Mouse (Mus musculus): ENCODE measurements around the gene Nfkbie.

Nfkbie gene

DNA sequence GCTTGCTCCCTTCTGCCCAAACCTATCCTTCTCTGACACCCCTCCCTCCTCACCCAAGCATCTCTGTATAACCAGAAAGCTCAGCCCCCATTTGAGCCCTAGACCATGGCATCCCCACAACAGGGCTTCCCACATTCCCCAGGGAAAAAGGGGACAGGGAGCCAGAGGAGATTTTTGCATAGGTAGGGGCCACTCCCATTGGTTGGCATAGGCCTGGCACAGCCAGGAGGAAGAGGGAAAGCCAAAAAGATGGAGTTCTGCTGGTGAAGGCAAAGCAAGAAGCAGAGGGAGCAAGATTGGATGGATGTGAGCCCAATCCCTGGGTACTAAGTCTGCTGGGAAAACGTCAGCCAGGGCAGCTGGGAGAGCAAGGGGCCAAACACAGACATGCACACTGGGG, 12.4 kb upstream of the Nfkbie start:
- no peak for DNase-seq (ENCODE audit: low spot score in 2 of 2)

DNA sequence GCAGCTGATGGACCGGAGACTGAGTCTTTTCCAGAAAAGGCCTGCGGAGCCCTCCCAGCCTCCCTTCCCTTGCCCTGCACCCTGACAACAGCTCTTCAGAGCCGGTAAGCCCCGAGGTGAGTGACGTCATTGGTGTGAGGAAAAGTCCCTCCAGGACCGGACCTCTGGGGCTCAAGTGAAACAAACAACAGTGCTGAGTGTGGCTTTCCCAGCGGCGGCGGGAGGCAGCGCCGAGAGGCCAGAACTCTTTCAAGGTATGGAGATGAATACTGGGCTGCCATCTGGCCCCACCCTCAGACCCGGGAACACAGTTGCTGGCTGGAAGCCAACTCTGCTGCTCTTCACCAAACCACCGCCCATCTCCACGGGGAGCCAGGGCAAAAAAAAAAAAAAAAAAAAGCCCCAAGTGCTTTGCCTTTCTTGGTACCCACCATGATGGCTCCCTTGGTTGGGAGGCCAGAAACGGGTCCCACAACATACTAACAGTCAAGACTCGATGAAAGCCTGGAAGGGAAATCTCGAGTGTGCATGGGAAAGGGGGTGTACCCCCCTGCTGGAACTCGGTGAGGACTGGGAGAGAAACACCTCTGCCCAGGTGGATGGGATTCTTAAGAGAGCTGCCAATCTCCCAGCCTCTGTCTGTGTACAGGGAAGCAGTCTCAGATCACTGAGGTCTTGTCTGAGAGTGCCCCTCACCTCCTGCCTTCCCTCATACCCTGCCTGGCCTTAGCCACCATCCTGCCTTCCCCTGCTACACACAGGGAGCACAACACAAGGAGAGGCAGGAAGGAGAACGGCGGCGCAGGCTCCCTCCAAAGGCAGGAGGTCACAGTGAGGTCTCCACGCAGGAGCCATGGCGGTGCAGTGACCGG, 11.3 kb upstream of the Nfkbie start:
- no peak for DNase-seq (ENCODE audit: low spot score in 2 of 2)

DNA sequence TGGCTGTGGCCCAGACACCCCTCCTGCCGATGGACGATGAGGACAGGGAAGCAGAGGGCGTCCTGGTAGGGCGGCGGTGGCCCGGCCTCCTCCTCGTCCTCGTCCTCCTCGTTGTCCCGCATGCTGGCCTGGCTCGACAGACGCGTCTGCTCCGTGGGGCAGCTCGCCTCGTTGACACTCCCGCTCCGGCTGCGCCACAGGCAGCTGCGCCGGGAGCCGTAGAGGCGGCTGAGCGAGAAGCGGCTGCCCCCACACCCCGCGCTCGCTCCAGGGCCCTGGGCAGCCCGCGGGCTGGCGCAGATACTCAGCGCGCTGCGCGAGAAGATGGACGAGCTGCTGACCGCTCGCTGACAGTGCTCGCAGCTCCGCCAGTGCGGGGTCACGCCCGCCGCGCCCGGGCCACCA, 10.6 kb upstream of the Nfkbie start:
- no peak for DNase-seq (ENCODE audit: low spot score in 2 of 2)

DNA sequence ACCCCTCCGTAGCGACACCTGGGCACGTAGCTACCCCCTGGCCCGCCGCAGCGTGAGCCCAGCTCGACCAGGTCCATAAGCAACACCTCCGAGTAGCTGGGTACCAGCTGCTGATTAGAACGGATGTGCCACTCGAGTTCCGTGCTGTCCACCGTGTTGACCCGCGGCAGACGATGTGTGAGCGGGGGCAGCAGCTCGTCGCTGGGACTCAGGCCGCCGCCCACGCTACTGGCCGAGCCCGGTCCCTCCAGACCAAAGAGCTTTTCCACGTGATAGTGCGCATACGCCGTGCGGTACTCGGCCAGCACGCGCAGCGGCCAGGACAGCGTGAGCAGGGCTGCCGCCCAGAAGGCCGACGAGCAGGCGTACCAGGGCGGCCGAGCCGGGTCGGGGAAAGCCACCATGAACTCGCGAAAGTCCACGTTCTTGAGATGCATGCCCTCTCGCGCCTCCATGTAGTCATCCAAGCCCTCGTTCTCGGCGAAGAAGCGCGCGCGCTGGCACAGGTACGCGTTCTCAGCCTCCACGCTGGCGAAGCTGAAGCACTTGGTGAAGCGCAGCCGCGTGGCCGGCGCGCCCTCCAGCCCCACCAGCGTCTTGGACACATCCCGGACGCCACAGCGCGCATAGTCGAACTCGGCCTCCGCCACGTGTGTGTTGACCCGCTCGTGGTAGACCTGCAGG, 10.1 kb upstream of the Nfkbie start:
- no peak for DNase-seq (ENCODE audit: low spot score in 2 of 2)

DNA sequence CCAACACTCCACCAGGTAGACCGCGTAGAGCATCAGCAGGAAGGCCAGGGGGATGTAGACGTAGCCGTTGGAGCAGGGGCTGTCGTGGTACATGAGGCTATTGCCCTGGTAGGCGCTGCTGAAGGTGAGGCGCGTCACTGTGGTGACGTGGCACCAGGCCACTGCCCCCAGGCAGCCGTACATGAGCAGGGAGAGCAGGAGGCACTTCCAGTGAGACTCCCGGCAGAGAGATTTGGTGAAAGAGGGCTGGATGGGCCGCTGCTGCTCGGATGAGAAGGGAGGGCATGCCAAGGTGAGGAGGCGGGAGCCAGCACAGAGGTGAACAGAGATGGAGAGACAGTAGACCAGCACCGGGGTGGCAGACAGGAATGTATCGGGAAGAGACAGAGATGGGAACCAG, 8.6 kb upstream of the Nfkbie start:
- no peak for DNase-seq (ENCODE audit: low spot score in 2 of 2)

DNA sequence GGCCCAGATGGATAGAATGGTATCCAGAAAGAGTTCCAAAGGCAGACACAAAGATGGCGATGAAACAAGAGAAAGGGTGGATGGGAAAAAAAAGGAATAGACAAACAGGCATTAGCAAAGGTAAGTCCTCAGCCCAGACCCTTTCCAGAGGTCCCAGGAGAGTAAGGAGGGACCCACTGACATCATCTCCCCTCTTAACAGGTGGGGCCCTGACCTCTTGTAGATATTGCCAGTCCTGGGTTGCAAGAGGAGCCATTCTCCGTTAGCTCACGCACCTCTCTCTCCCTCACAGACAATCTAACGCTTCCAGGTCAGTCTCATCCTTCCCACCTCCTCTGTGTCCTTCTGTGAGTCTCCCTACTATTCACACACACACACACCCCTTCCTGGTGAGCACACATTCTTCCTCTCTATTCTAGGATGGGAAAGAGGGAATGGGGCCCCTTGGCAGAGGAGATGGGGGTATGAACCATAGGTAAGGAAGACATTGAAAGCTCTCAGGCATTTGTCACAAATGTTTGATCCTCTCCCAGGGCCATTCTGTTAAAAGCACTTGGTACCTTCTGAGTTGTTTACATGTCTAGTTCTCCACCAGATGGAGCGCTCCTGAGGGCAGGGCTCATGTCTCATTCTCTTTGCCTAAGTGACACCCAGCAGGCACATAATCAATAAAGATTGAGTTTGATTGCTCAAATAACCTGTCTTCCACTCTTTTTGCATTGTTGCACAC, 7.9 kb upstream of the Nfkbie start:
- no peak for DNase-seq (ENCODE audit: low spot score in 2 of 2)

DNA sequence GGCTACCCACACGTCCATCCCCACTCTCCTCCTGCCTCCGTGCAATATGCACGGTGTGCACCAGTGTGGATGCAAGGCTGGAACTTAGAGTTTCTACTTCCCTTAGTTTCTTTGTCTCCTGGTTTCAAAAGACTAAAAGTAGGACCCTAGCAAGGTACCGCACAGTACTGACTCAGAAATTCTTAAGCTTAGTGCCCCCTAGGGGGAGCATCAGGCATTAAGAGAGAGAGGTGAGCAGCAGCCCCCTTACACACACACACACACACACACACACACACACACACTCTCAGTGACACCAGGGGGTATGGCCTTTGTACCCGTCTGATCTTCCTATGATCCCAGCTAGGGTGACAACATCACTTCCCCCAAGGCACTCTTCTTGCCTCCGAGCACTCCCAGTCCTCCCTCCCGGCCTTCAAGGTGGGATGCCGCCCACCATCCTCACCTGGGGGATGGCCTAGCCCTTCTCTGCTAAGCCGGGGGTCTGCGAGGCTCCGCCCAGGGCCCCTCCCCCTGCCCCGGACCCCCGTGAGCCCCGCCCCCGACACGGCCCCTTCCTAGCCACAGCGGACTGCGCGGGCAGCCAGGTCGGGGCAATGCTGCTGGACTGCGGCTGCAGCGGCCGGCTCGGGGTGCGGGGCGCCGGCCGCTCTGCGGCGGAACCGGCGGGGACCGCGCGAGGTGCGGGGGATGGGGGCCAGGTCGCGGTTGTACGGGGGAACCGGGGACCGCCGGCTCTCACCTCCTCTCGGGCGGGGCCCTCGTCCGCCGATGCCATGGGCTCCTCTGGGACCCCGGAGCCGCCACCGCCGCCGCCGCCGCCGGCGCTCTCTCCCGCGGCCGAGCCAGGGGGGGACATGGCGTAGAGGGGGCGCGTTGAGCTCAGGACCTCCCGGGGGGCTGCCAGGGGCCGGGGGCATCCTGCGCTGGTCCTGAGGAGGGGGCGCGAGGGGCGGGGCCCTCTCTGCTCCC, 6.7 kb upstream of the Nfkbie start:
- DNase-seq (ENCODE audit: low spot score in 2 of 2): no peak

DNA sequence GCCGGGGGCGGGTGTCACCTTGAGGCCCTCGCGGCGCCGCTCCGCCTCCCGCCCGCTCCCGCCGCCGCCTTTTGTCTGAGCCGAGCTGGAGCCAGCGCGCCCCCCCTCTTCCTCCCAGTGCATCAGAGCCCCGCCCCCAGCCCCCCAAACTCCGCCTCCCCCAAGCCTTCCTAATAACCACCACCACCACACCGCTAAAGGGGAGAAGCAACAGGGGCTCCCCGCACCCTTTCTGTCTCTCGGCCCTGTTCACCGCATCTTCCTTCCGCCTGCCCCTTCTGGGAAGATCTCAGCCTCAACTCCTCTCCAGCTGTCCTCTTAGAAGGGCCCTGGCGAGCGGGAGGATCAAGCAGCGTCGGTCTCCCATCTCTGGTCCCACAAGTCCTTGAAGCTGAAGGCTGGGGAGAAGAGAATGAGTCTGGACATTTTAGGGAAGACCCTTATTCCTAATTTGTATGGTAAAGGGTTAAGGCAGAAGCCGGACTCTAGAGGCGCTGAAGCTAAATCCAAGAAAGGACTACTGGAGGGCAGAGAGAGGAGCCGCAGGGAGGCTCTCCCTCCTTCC, 5.8 kb upstream of the Nfkbie start, which contains the start of gene Tmem151b:
Tmem151b (minus strand) TSS at position 61 of the 565 bp plus-strand sequence.
- DNase-seq (ENCODE audit: low spot score in 2 of 2): no peak

DNA sequence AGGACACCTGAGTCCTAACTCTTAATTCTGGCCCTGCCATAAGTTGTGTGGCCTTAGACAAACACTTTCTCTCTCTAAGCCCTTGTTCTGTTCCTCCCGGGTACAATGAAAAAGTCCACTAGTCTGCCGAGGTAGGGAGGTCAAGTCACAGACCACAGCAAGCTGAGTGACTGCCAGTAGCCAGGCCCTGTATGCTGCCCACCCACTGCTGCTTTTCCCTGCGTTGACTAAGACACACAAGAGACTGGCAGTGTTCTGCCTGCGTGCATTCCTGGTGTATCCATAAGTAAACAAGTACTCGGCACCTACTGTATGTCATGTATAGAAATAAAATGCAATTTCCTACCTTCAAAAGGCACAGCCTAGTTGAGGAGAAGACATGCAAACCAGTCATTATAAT, 5.2 kb upstream of the Nfkbie start:
- no peak for DNase-seq (ENCODE audit: low spot score in 2 of 2)

DNA sequence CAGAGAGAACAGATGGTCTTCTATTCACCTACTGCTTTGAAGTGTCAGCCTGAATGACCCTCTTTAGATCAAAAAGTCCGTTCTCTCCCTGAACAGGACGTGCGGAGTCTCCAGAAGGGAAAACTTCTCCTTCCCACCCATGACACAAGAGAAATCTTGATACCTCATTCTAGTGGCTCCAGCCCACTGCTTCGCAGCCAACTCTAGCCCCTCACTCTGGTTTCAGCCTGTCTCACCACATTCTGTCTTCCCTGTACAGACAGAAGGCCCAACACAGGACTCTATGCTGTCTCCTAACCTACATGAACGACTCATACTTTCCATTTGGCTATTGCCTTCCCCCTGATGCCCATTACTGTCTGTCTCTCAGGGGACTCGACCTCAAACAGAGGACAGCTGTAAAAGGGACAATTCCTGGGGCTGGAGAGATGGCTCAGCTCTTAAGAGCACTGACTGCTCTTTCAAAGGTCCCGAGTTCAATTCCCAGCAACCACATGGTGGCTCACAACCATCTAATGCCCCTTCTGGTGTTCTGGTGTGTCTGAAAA, 4.2 kb upstream of the Nfkbie start:
- DNase-seq (ENCODE audit: low spot score in 2 of 2): no peak

DNA sequence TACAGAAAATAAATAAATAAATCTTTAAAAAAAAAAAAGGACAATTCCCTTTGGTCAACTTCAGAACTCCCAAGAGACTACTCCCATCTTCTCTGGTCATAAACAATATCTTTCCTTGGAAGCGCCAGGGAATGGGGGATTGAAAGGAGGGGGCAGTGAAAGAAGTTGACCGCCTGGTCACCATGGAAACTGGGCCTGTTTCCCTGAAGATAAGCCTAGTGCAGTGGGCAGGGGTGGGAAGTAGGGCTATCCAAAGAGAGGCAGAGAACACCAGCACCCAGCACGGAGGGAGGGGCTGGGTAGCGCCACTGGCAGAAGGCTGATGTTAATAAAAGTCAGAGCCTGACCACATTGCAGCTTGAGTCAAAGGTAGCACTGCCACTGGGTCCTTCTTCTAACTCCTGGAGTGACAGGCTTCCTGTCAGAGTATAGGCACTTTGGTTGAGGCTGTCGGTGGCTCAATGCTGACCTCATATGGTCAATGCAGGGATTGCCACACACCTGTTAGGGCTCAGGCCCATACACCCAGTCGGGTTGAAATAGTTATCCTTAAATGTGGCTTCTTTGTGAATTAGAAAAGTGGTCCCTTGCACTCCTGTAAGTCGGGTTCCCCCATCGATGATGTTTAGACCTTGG, 3.6 kb upstream of the Nfkbie start:
- peak; percentile 71 to 85 for DNase-seq (ENCODE audit: low spot score in 2 of 2)

DNA sequence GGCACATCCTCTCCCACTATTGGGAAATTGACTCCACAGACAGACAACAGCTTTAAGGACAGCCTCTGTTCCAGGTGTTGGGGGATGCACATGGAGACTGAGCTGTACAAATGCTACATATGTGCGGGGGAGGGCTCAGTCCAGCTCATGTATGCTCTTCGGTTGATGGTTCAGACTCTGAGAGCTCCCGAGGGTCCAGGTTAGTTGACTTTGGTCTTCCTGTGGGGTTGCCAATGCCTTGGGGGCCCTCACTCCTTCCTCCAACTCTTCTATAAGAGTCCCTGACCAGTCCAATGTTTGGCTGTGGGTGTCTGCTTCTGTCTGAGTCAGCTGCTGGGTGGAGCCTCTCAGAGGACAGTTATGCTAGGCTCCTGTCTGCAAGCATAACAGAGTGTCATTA, 2.4 kb upstream of the Nfkbie start:
- DNase-seq (ENCODE audit: low spot score in 2 of 2): no peak

DNA sequence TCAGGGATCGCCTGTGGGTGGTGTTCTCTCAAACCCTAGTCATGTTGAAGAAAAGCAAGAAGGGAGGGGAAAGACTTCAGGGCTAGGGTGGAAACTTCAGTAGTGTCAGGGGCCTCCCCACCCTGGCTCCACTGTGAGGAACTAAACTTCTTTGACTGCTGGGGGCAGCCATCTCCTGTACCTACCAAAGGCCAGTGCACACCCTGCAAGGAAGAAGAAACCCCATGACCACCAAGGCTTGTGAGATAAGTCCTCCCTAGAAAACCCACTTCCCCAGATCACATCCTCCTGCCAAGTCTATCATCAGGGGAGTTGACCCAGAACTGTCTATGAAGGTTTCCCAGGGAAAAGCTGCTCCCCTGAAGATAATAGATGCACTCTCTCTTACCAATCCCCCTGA, 1.1 kb upstream of the Nfkbie start:
- no peak for DNase-seq (ENCODE audit: low spot score in 2 of 2)

DNA sequence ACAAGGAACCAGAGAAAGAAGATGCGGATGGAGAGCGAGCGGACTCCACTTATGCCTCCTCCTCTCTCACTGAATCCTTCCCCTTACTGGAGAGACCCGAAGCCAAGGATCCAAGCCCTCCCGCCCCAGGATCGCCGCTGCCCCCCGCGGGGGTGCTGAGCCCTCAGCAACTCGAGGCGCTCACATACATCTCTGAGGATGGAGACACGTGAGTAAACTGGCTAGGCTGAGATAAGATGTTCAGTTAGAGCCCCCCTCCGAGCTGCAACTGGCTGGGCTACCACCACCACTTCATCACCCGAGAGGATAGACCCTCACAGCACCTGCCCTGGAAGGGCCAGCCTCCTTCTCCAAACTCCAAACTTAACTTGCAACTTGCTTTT, 595 bp downstream of the Nfkbie start:
- no peak for DNase-seq (ENCODE audit: low spot score in 2 of 2)

DNA sequence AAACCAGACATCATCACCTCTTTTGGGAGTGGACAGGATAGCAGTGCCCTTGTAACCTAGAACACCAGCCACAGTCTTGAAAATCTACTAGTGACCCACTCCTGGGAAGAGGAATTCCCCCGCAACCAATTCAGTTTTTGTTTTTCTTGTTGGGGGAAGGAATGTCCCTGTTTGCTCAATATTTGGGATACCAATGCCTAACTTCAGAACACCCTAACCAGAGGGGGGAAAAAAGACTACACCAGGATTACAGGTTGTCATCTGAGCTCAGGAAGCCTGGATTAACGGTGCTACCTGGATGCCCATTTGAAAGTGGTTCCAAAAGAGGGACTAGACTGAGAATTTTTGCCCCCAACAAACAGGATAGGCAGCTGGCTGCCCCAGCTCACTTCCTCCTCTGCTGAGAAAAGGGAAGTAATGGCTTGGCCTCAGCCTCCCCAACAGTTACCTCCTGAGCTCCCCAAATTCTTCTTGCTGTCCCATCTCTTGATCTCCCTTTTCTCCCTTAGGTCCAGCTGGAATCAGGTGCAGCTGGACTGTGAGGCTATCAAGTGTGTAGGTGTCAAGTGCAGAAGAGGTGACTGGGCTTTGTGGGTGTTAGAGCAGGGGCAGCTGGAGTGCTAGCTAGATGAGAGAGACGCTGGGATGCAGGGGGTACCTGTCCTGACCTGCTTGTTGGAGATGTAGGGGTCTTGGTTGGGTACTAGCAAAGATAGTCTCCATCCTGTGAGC, 1.2 kb downstream of the Nfkbie start:
- peak in 1 of 2 experiments; percentile 38 for DNase-seq (ENCODE audit: low spot score in 2 of 2)

DNA sequence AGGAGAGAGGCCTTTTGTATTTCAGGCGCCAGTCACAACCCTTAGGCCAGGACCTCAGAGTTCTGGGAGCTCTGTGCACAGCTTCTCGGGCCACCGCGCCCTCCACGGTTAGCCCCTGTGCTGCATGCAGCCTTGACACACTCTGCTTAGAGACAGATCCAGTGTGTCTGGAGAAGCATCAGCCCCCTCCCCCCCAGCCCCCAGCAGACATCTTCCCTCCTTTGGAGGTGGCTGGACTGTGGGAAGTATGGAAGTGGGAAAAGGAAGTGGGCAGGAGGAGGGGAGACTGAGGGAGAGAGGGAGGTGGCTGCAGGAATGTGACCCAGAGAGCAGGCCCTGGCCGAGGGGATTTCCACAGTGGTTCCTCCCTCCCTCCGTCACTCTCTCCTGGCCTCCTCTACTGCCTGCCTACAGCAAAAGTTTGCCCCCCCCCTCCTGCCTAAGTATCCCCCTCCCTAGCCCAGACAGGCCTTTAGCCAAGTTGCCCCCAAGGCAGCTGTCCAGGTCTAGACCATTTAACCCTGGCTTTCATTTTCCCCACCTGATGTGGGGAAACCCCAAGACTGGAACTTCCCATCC, 1.8 kb downstream of the Nfkbie start:
- peak in 1 of 2 experiments; percentile 31 for DNase-seq (ENCODE audit: low spot score in 2 of 2)

DNA sequence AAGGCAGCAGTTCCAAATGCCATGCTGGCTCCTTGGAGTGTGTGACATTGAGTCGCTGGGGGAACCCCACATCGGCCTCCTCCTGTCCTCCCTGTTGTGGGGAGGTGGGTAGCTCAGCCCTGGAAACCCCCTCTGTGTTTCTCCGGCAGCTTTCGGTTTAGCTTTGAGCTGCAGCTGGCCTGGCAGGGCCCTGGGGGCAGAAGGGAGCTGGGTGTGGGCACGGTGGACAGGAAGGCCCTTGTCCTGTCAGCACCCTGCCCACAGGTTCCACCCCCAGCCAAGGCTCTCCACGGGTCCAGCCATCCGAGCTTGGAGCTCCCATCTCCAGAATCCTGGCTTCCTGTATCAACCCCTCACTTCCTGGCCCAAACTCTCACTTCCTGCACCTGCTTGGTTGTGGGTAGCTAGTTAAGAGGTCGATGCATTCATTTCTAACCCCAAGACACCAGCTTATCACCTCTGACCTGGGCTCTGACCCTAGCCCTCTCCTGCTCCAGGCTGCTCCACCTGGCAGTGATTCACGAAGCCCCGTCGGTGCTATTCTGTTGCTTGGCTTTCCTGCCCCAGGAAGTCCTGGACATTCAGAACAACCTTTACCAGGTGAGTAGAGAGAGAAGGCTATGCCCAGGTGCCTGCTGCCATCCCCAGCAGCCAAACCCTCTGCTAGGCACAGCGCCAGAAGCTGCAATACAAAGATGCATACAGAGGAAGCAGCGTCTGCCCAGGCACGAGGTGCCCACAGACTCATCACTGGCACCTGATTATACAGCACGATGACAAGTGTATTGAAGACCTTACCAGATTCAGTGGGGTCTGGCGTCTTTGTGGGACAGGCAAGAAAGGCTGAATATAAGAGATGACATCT, 2.7 kb downstream of the Nfkbie start:
- peak; percentile 25 to 74 for DNase-seq (ENCODE audit: low spot score in 2 of 2)

All from spleen, postnatal 4 days (tissue).